Mouse (Mus musculus) megakaryocyte progenitor cell, adult 5-6 weeks (primary cell): ENCODE data around the gene Trappc4. TPM values are rescaled to one million over a fixed set of nuclear protein-coding genes. Genes with fewer than 3 reads are reported as not detected.

Experiments used
- ATAC-seq: replicated peaks from 2 replicates; pipeline ENCODE4 v1.8.0; 2016; ENCODE audit warnings: mild to moderate bottlenecking, moderate TSS enrichment, inconsistent platforms; ENCODE audit not compliant: poor library complexity
- total RNA-seq, 2 experiments: library from RNA; stranded (forward) in 1 of 2; stranded (reverse) in 1 of 2; fragments of 157-497, 149-512 nt in 1 of 2; fragments of 200-1000 nt in 1 of 2; gene quantifications; 2 replicates each; pipeline versions ENCODE4 v1.2.3 to v1.2.4; 2015 to 2017

The Trappc4 gene
- total RNA-seq, 2 experiments from 2014 or later = 26.0 to 88.4 TPM

- ATAC-seq = peak; percentile 94
These were observed 46.0 kb downstream of the Trappc4 start, which contains the start of gene Vps11 for GRCm38 (mm10) chr9:44361190-44361917. Gene Vps11 (minus strand): TSS chr9:44361670.

- peak; percentile 70 for ATAC-seq
These were observed 50.2 kb downstream of the Trappc4 start for GRCm38 (mm10) chr9:44357207-44357606.

Other genes with a start within 250 kb of the Trappc4 start
- gene Cbl, start 173.6 kb downstream of the Trappc4 start, total RNA-seq (2015) = 106 and 109 TPM in 2 replicates
- 28.9 and 45.7 TPM in 2 replicates for gene Cbl, start 173.6 kb downstream of the Trappc4 start, total RNA-seq (2017)
- gene Ccdc153, start 166.9 kb downstream of the Trappc4 start, total RNA-seq (2015) = not detected in 2 replicates
- not detected in 2 replicates for gene Ccdc153, start 166.9 kb downstream of the Trappc4 start, total RNA-seq (2017)
- gene Pdzd3, start 156.1 kb downstream of the Trappc4 start, total RNA-seq (2015) = 0.35 and 0.54 TPM in 2 replicates
- not detected in 2 replicates for gene Pdzd3, start 156.1 kb downstream of the Trappc4 start, total RNA-seq (2017)
- gene Nlrx1, start 139.0 kb downstream of the Trappc4 start, total RNA-seq (2015) = 4.1 and 4.7 TPM in 2 replicates
- 3.4 and 8.3 TPM in 2 replicates for gene Nlrx1, start 139.0 kb downstream of the Trappc4 start, total RNA-seq (2017)
- gene Abcg4, start 119.0 kb downstream of the Trappc4 start, total RNA-seq (2015) = 3.9 and 7.4 TPM in 2 replicates
- 1.6 and 2.5 TPM in 2 replicates for gene Abcg4, start 119.0 kb downstream of the Trappc4 start, total RNA-seq (2017)
- 13.4 and 17.6 TPM in 2 replicates for gene Hinfp, start 101.9 kb downstream of the Trappc4 start, total RNA-seq (2015)
- 17.4 and 20.4 TPM in 2 replicates for gene Hinfp, start 101.9 kb downstream of the Trappc4 start, total RNA-seq (2017)
- gene C2cd2l, start 87.3 kb downstream of the Trappc4 start, total RNA-seq (2015) = 3.9 and 13.2 TPM in 2 replicates
- 2.4 and 5.3 TPM in 2 replicates for gene C2cd2l, start 87.3 kb downstream of the Trappc4 start, total RNA-seq (2017)
- 50.3 and 54.8 TPM in 2 replicates for gene Dpagt1, start 81.6 kb downstream of the Trappc4 start, total RNA-seq (2015)
- gene Dpagt1, start 81.6 kb downstream of the Trappc4 start, total RNA-seq (2017) = 18.9 and 21.0 TPM in 2 replicates
- 109 and 111 TPM in 2 replicates for gene H2afx, start 72.9 kb downstream of the Trappc4 start, total RNA-seq (2015)
- 270 and 329 TPM in 2 replicates for gene H2afx, start 72.9 kb downstream of the Trappc4 start, total RNA-seq (2017)
- 123 and 124 TPM in 2 replicates for gene Hmbs, start 63.4 kb downstream of the Trappc4 start, total RNA-seq (2015)
- gene Hmbs, start 63.4 kb downstream of the Trappc4 start, total RNA-seq (2017) = 46.4 and 55.8 TPM in 2 replicates
- gene Vps11, start 45.9 kb downstream of the Trappc4 start, total RNA-seq (2015) = 11.9 and 13.0 TPM in 2 replicates
- gene Vps11, start 45.9 kb downstream of the Trappc4 start, total RNA-seq (2017) = 18.7 and 21.3 TPM in 2 replicates
- gene Hyou1, start 28.1 kb downstream of the Trappc4 start, total RNA-seq (2015) = 90.9 and 104 TPM in 2 replicates
- gene Hyou1, start 28.1 kb downstream of the Trappc4 start, total RNA-seq (2017) = 172 and 175 TPM in 2 replicates
- 28.8 and 30.6 TPM in 2 replicates for gene Slc37a4, start 10.7 kb downstream of the Trappc4 start, total RNA-seq (2015)
- 24.9 and 40.9 TPM in 2 replicates for gene Slc37a4, start 10.7 kb downstream of the Trappc4 start, total RNA-seq (2017)
- gene Rps25, start 461 bp downstream of the Trappc4 start, total RNA-seq (2015) = 3,273 and 3,407 TPM in 2 replicates
- gene Rps25, start 461 bp downstream of the Trappc4 start, total RNA-seq (2017) = 2,047 and 2,155 TPM in 2 replicates
- 28.0 and 33.1 TPM in 2 replicates for gene Ccdc84, start 11.0 kb upstream of the Trappc4 start, total RNA-seq (2015)
- 26.4 and 26.7 TPM in 2 replicates for gene Ccdc84, start 11.0 kb upstream of the Trappc4 start, total RNA-seq (2017)
- not detected in 2 replicates for gene Foxr1, start 33.5 kb upstream of the Trappc4 start, total RNA-seq (2015)
- gene Foxr1, start 33.5 kb upstream of the Trappc4 start, total RNA-seq (2017) = not detected in 2 replicates
- gene Upk2, start 47.4 kb upstream of the Trappc4 start, total RNA-seq (2015) = not detected in 2 replicates
- gene Upk2, start 47.4 kb upstream of the Trappc4 start, total RNA-seq (2017) = not detected in 2 replicates
- 4.3 and 4.5 TPM in 2 replicates for gene Bcl9l, start 75.2 kb upstream of the Trappc4 start, total RNA-seq (2015)
- gene Bcl9l, start 75.2 kb upstream of the Trappc4 start, total RNA-seq (2017) = 1.6 and 1.8 TPM in 2 replicates
- gene Cxcr5, start 154.3 kb upstream of the Trappc4 start, total RNA-seq (2015) = not detected in 2 replicates
- gene Cxcr5, start 154.3 kb upstream of the Trappc4 start, total RNA-seq (2017) = not detected in 2 replicates
- 65.0 and 65.9 TPM in 2 replicates for gene Ddx6, start 197.3 kb upstream of the Trappc4 start, total RNA-seq (2015)
- 66.6 and 74.4 TPM in 2 replicates for gene Ddx6, start 197.3 kb upstream of the Trappc4 start, total RNA-seq (2017)